Mouse (Mus musculus): ENCODE measurements around the gene Cetn4.

DNA sequence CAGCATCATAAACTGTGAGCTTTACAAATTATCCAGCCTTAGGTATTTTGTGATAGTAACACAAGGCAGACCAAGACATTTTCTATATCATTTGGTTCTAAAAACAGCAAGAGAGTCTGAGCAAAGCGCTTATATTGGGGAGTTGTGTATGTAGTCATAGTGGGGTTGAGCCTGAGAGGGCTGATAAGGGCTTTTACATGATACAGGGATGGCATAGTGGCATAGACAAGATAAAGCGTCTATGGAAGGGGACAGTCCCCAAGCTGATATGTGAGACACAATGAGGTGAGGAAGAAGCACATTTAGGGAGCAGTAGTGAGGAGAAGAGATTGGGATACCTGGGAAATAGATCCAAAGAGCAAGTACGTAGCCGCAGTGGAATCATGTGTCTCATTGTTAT is 21.5 kb upstream of the Cetn4 start:
- TF ChIP-seq POLR2A (IDR thresholded peaks at IDR 0.05; ENCODE audit: borderline replicate concordance, extremely low read depth, insufficient read depth, insufficient read length, poor library complexity, severe bottlenecking) (no peak), CTCF (IDR thresholded peaks at IDR 0.05; ENCODE audit: borderline replicate concordance, extremely low read depth, insufficient read depth, insufficient read length) (no peak)
